Mouse (Mus musculus): ENCODE data around the gene Tbc1d2b. TPM values are rescaled to one million over a fixed set of nuclear protein-coding genes. Genes with fewer than 3 reads are reported as not detected.

The Tbc1d2b gene
- polyA plus RNA-seq, 1 experiment from 2014 or later, result 6.9 TPM

- Histone ChIP-seq H3K27ac (replicated peaks; ENCODE audit: low read depth, low read length) (no peak overlapping the region), H3K4me3 (replicated peaks; ENCODE audit: low read depth, low read length) (no peak overlapping the region), H3K36me3 (ENCODE audit: control insufficient read depth, insufficient read depth, low read length) (peaks cover 42% of the 10 kb centered on the region), H3K9ac (replicated peaks; ENCODE audit: low read length) (no peak overlapping the region), H3K4me1 (ENCODE audit: control insufficient read depth, insufficient read depth, low read length) (no peaks in the 10 kb centered on the region), H3K4me2 (ENCODE audit: low read length) (no peak overlapping the region), H3K27me3 (ENCODE audit: control insufficient read depth, insufficient read depth, low read length) (no peaks in the 10 kb centered on the region), H3K9me3 (ENCODE audit: control insufficient read depth, low read length) (no peaks in the 10 kb centered on the region)
- DNase-seq, result no peak
- ATAC-seq (ENCODE audit: low FRiP score, low TSS enrichment), result no peak
- WGBS, result 97% methylated on average over 19 of the region's 19 CpGs
These were observed 99.2 kb downstream of the Tbc1d2b start for GRCm38 (mm10) chr9:90171421-90171820.

GRCm38 (mm10) chr9:90169965-90170364 is 100.6 kb downstream of the Tbc1d2b start:
- ATAC-seq (ENCODE audit: low FRiP score, low TSS enrichment) (no peak), DNase-seq (no peak)
- no peaks in the 10 kb centered on the region for H3K9me3 ChIP-seq (ENCODE audit: control insufficient read depth, low read length)
- 71% methylated on average over 4 of the region's 4 CpGs for WGBS
- peaks cover 31% of the 10 kb centered on the region for H3K36me3 ChIP-seq (ENCODE audit: control insufficient read depth, insufficient read depth, low read length)
- no peaks in the 10 kb centered on the region for H3K27me3 ChIP-seq (ENCODE audit: control insufficient read depth, insufficient read depth, low read length)
- no peak overlapping the region for H3K27ac ChIP-seq (replicated peaks; ENCODE audit: low read depth, low read length)
- H3K4me3 ChIP-seq (replicated peaks; ENCODE audit: low read depth, low read length), result no peak overlapping the region
- no peaks in the 10 kb centered on the region for H3K4me1 ChIP-seq (ENCODE audit: control insufficient read depth, insufficient read depth, low read length)
- H3K9ac ChIP-seq (replicated peaks; ENCODE audit: low read length), result no peak overlapping the region
- no peak overlapping the region for H3K4me2 ChIP-seq (ENCODE audit: low read length)

- H3K9ac ChIP-seq (replicated peaks; ENCODE audit: low read length), result no peak overlapping the region
- H3K27ac ChIP-seq (replicated peaks; ENCODE audit: low read depth, low read length), result no peak overlapping the region
- no peaks in the 10 kb centered on the region for H3K9me3 ChIP-seq (ENCODE audit: control insufficient read depth, low read length)
- no peak overlapping the region for H3K4me2 ChIP-seq (ENCODE audit: low read length)
- peaks cover 9% of the 10 kb centered on the region for H3K4me1 ChIP-seq (ENCODE audit: control insufficient read depth, insufficient read depth, low read length)
- no peak overlapping the region for H3K4me3 ChIP-seq (replicated peaks; ENCODE audit: low read depth, low read length)
- H3K36me3 ChIP-seq (ENCODE audit: control insufficient read depth, insufficient read depth, low read length), result peaks cover 4% of the 10 kb centered on the region
- no peak for ATAC-seq (ENCODE audit: low FRiP score, low TSS enrichment)
- WGBS, result 67% methylated on average over 5 of the region's 5 CpGs
- DNase-seq, result no peak
- H3K27me3 ChIP-seq (ENCODE audit: control insufficient read depth, insufficient read depth, low read length), result no peaks in the 10 kb centered on the region
These were observed 104.0 kb downstream of the Tbc1d2b start for GRCm38 (mm10) chr9:90166615-90167014.

GRCm38 (mm10) chr9:90165590-90165989 is 105.0 kb downstream of the Tbc1d2b start:
- H3K4me2 ChIP-seq (ENCODE audit: low read length), result no peak overlapping the region
- H3K4me1 ChIP-seq (ENCODE audit: control insufficient read depth, insufficient read depth, low read length), result peaks cover 9% of the 10 kb centered on the region
- H3K9ac ChIP-seq (replicated peaks; ENCODE audit: low read length), result no peak overlapping the region
- WGBS, result 96% methylated on average over 4 of the region's 4 CpGs
- no peak overlapping the region for H3K4me3 ChIP-seq (replicated peaks; ENCODE audit: low read depth, low read length)
- H3K36me3 ChIP-seq (ENCODE audit: control insufficient read depth, insufficient read depth, low read length), result no peaks in the 10 kb centered on the region
- ATAC-seq (ENCODE audit: low FRiP score, low TSS enrichment), result no peak
- no peak overlapping the region for H3K27ac ChIP-seq (replicated peaks; ENCODE audit: low read depth, low read length)
- H3K9me3 ChIP-seq (ENCODE audit: control insufficient read depth, low read length), result no peaks in the 10 kb centered on the region
- DNase-seq, result no peak
- H3K27me3 ChIP-seq (ENCODE audit: control insufficient read depth, insufficient read depth, low read length), result no peaks in the 10 kb centered on the region

GRCm38 (mm10) chr9:90164670-90165453 is 105.7 kb downstream of the Tbc1d2b start:
- H3K4me3 ChIP-seq (replicated peaks; ENCODE audit: low read depth, low read length), result peak overlapping the region; percentile 74
- peaks cover 9% of the 10 kb centered on the region for H3K4me1 ChIP-seq (ENCODE audit: control insufficient read depth, insufficient read depth, low read length)
- DNase-seq, result peak; percentile 6
- no peaks in the 10 kb centered on the region for H3K27me3 ChIP-seq (ENCODE audit: control insufficient read depth, insufficient read depth, low read length)
- WGBS, result 56% methylated on average over 4 of the region's 4 CpGs
- no peak for ATAC-seq (ENCODE audit: low FRiP score, low TSS enrichment)
- peak overlapping the region; percentile 61 for H3K4me2 ChIP-seq (ENCODE audit: low read length)
- H3K9me3 ChIP-seq (ENCODE audit: control insufficient read depth, low read length), result no peaks in the 10 kb centered on the region; the same call in 1 of the 2 replicates
- no peaks in the 10 kb centered on the region for H3K36me3 ChIP-seq (ENCODE audit: control insufficient read depth, insufficient read depth, low read length)
- no peak overlapping the region for H3K27ac ChIP-seq (replicated peaks; ENCODE audit: low read depth, low read length)
- H3K9ac ChIP-seq (replicated peaks; ENCODE audit: low read length), result no peak overlapping the region; the same call in 1 of the 2 replicates

GRCm38 (mm10) chr9:90163749-90164095 is 106.9 kb downstream of the Tbc1d2b start:
- no peaks in the 10 kb centered on the region for H3K27me3 ChIP-seq (ENCODE audit: control insufficient read depth, insufficient read depth, low read length)
- peak overlapping the region; percentile 61 for H3K4me2 ChIP-seq (ENCODE audit: low read length)
- peak overlapping the region; percentile 76; the same call in 1 of the 2 replicates for H3K27ac ChIP-seq (replicated peaks; ENCODE audit: low read depth, low read length)
- peak; percentile 32 for ATAC-seq (ENCODE audit: low FRiP score, low TSS enrichment)
- H3K9me3 ChIP-seq (ENCODE audit: control insufficient read depth, low read length), result no peaks in the 10 kb centered on the region; the same call in 1 of the 2 replicates
- peaks cover 9% of the 10 kb centered on the region for H3K4me1 ChIP-seq (ENCODE audit: control insufficient read depth, insufficient read depth, low read length)
- peak overlapping the region; percentile 74 for H3K4me3 ChIP-seq (replicated peaks; ENCODE audit: low read depth, low read length)
- peak; percentile 68 for DNase-seq
- peak overlapping the region; percentile 88 for H3K9ac ChIP-seq (replicated peaks; ENCODE audit: low read length)
- no peaks in the 10 kb centered on the region for H3K36me3 ChIP-seq (ENCODE audit: control insufficient read depth, insufficient read depth, low read length)
- under 1% methylated on average over 18 of the region's 18 CpGs for WGBS

GRCm38 (mm10) chr9:90162926-90163748 is 107.5 kb downstream of the Tbc1d2b start, which contains the start of gene Adamts7:
Adamts7 (plus strand) TSS chr9:90163069.
- peak within 1 kb of the TSS; percentile 88 for H3K9ac ChIP-seq (replicated peaks; ENCODE audit: low read length)
- peak within 1 kb of the TSS; percentile 76 for H3K27ac ChIP-seq (replicated peaks; ENCODE audit: low read depth, low read length)
- H3K36me3 ChIP-seq (ENCODE audit: control insufficient read depth, insufficient read depth, low read length), result no peaks in the 10 kb centered on the region
- peaks cover 9% of the 10 kb centered on the region for H3K4me1 ChIP-seq (ENCODE audit: control insufficient read depth, insufficient read depth, low read length)
- ATAC-seq (ENCODE audit: low FRiP score, low TSS enrichment), result peak; percentile 70
- WGBS, result under 1% methylated on average over 57 of the region's 60 CpGs
- H3K4me3 ChIP-seq (replicated peaks; ENCODE audit: low read depth, low read length), result peak within 1 kb of the TSS; percentile 74
- no peaks in the 10 kb centered on the region; the same call in 1 of the 2 replicates for H3K9me3 ChIP-seq (ENCODE audit: control insufficient read depth, low read length)
- DNase-seq, result peak; percentile 82
- no peaks in the 10 kb centered on the region for H3K27me3 ChIP-seq (ENCODE audit: control insufficient read depth, insufficient read depth, low read length)
- peak within 1 kb of the TSS; percentile 61 for H3K4me2 ChIP-seq (ENCODE audit: low read length)

GRCm38 (mm10) chr9:90162243-90162925 is 108.2 kb downstream of the Tbc1d2b start:
- no peaks in the 10 kb centered on the region for H3K36me3 ChIP-seq (ENCODE audit: control insufficient read depth, insufficient read depth, low read length)
- H3K4me2 ChIP-seq (ENCODE audit: low read length), result peak overlapping the region; percentile 61
- peak; percentile 79 for DNase-seq
- no peaks in the 10 kb centered on the region for H3K27me3 ChIP-seq (ENCODE audit: control insufficient read depth, insufficient read depth, low read length)
- H3K27ac ChIP-seq (replicated peaks; ENCODE audit: low read depth, low read length), result peak overlapping the region; percentile 76
- 7% methylated on average over 27 of the region's 29 CpGs for WGBS
- H3K9ac ChIP-seq (replicated peaks; ENCODE audit: low read length), result peak overlapping the region; percentile 88
- H3K9me3 ChIP-seq (ENCODE audit: control insufficient read depth, low read length), result no peaks in the 10 kb centered on the region; the same call in 1 of the 2 replicates
- H3K4me1 ChIP-seq (ENCODE audit: control insufficient read depth, insufficient read depth, low read length), result peaks cover 9% of the 10 kb centered on the region
- peak; percentile 82 for ATAC-seq (ENCODE audit: low FRiP score, low TSS enrichment)
- peak overlapping the region; percentile 74 for H3K4me3 ChIP-seq (replicated peaks; ENCODE audit: low read depth, low read length)
